Mouse (Mus musculus): Measurements from ENCODE around the gene Cped1.

- TF ChIP-seq CTCF (IDR thresholded peaks at IDR 0.05; ENCODE audit: control insufficient read depth, insufficient read depth, insufficient replicate concordance, low read depth, low read length) (no peak), POLR2A (IDR thresholded peaks at IDR 0.05; ENCODE audit: control insufficient read depth, low read depth, low read length) (no peak)
Observed at GRCm38 (mm10) chr6:22070603-22071322, 85.0 kb downstream of the Cped1 start.
